Mouse (Mus musculus) adrenal gland, adult 8-10 months (tissue): ENCODE measurements around the gene Crat. TPM values are rescaled to one million over a fixed set of nuclear protein-coding genes. Genes with fewer than 3 reads are reported as not detected.
A peak's percentile ranks its signal among the peaks of the same experiment; 100 is the strongest.

Source experiments
- DNase-seq: peaks from one replicate; pipeline ENCODE4 v3.0.0; 2022
- total RNA-seq, 4 experiments: library from RNA; stranded (reverse); gene quantifications; 2 replicates each; pipeline ENCODE4 v1.2.4; 2022

The Crat gene
- 100 to 1,000 TPM in 1 of 4 experiments, 10 to 100 TPM in 3; 59.0 to 122 (median 95.3) TPM for total RNA-seq

DNA sequence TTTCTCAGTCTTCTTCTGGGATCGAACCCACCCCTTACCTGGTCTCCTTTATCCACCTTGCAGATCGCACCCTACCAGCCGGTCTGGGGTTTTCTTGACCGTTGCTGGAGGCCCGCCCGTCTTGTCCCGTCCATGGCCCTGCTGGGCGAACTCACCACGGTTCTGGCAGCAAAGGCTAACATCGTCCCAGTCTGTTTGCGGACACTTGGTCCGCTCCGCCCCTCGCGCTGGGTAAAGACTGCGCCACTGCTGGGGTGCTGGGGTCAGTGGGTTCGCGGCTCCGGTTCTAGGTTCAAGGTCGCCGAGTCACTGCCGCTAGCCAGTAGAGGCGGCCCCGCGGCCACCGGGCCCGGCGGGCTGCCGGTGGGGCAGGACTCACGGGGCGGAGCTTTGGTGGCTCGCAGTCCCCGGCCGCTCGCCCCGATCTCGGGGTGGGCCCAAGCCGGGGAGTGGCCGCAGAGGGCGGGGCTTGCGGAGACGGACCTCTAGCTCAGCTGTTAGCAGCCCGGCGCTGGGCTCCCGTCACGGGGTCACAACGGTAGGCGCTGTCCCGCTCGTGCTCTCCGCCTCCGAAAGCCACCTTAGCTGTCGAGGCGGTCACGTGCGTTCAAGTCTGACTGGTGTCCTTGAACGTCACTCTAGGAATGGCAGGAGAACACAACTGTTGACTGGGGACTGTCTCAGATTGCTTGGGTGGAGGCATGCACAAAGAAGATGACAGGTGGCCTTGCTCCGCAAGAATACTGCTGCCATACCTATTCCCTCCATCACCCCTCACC, at the start of gene Crat:
Gene Crat, minus strand, starts transcription at position 657 of the 779 bp plus-strand sequence.
- peak; percentile 94 for DNase-seq

DNA sequence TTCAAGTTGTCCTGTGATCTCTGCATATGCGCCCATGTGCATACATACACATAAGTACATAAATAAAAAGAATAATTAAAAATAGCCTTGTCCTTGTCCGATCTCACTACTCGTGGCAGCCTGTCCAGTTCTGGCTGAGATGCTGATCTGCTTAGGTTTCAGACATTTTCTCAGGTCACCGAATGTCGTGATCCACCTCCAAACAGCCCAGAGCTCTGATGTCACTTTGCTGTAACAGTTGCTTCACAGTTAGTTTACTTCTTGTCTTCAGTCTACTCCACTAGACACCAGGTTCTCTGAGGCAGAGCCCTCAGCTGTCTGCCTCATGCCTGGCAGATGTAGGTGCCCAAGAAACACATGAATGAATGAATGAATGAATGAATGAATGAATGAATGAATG, 48.8 kb upstream of the Crat start:
- no peak for DNase-seq

DNA sequence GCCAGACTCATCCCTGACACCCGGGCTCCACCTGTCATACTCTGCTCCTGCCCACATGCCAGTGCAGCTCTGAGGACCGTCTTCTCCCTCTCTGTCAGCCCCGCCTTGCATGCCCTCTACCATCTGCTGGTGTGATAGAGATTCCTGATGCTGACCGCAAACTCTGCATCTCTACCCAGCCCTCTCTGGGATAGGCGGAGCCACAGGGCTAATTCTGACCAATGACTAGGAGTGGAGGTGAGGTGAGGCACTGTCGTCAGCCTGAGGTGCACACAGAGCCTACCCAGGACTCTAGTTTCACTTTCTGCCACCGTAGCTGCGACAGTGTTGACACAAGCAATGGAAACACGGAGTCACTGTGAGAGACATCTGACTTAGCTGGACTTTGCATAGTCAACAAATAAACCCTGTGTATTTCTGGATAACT, 48.3 kb upstream of the Crat start:
- peak; percentile 80 for DNase-seq

DNA sequence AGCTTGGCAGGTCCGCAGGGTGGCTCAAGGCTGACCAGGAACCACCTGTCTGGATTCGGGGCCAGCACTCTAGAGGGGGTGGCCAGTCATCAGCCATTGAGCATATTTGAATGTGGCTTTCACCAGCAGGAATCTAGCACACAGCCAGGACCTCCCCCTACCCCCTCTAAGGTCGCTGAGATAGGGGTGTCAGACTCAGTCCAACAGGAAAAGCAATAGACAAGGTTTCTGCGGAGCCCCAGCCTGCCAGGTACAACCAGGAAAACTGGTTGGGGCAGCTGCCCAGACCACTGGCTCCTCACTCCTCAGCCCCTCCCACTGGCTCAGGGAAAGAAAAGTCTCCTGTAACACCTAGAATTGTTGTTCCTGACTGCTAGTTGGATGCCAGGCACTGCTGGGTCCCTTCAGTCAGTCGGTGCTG, 47.7 kb upstream of the Crat start:
- DNase-seq: no peak

DNA sequence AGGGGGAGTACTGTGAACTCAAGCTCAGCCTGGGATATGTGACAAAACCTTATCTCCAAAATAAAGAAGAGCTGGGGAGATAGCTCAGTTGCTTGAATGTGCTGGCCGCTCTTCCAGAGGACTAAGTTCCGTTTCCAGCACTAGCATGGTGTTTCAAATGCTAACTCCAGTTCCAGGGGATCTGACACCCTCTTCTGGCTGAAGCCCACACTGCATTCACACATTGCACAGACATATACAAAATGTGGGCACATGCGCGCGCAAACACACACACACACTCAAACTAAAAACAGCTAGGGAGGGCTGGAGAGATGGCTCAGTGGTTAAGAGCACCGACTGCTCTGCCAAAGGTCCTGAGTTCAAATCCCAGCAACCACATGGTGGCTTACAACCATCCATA, 43.6 kb upstream of the Crat start:
- no peak for DNase-seq

DNA sequence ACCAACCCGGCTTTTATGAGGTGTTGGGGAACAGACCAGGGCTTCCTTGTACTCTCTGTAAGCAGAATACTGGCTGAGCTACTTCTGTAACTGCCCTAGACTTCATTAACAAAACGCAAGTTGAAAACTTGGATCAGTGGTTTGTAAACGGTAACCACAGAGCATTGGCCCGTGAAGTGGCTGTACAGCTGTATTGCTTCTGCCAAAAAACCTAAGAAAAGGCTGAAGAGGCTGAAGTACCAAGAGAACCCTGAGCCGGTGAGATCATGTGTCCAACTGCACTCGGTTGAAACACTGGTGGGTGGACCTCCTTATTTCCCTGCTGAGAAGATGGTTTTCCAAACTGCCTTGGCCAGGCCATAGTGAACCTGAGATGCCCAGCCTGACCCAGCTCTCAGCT, 42.7 kb upstream of the Crat start:
- DNase-seq: no peak

DNA sequence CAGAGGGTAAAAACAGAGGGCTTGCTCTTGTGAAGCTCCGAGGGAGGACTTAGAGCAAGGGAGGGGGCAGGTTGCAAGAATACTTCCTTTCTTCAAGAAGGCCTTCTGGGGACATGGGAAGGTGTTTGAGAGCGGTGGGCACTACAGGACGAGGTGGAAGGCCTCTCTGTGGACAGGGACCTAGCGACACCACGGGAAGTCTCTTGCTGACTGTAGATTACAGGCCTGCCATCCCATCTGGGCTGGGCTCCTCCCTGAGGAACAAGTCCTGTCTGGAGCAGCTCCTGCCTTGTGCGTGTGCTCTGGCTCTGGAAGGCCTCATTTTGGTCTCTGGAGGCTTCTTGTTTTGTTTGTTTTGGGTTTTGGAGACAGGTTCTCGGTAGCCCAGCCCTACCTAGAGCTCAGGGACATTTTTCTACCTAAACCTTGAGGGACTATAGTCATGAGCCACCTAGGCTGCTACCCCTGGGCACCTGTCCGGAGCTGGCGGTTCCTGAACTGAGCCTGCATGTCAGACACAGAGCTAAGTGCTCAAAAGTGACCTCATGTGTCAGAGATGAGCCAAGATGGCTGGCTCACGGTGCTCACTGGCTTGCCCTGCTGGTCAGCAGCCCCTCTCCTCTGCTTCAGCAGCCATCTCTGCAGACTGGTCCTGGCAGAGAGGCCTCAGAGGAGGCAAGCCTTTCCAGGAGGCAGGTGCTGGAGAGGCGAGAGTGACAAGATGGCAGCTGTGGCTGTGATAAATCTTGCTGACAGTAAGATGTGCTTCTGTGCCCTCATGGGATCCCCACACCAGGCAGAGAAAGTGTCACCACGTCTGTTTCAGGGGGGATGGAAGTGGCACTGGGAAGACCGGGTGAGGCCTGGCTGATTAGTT, 40.7 kb upstream of the Crat start:
- DNase-seq: no peak

DNA sequence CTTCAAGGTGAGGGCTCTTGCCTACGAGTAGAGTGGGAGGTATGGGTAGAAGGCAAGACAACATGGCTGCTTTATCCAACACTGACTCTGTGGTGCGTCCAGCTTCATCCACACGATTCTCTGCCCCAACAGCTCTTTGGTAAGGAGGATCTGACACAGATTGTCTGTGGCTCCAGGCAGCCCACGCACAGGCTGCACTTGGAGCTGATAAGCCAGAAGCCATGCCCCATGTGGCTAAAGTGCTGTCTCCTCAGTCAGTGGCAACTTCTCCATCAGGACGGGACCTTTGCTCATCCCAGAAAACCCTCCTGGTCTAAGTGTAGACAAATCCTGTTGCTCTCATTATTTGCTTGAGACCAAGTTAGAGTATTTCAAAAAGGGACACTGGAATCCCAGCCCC, 39.0 kb upstream of the Crat start:
- DNase-seq: no peak

DNA sequence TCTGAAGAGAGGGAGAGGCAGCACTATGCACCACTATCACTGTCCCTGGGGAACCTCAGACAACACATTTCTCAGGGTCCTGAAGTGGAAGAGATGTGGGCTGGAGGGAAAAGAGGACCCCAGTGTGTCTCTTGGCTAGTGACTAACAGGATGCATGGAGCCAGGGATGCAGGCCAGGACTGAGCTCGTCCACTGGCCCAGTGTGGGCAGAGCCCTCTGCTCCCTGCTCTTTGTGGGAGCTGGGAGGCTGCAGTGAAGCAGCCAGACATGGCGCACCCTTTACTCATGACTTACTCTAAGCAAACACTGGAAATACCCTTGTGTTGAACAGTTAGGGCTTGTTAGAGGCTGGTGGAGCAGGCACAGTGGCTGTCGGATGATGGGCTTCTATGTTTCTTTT, 38.0 kb upstream of the Crat start:
- DNase-seq: no peak

DNA sequence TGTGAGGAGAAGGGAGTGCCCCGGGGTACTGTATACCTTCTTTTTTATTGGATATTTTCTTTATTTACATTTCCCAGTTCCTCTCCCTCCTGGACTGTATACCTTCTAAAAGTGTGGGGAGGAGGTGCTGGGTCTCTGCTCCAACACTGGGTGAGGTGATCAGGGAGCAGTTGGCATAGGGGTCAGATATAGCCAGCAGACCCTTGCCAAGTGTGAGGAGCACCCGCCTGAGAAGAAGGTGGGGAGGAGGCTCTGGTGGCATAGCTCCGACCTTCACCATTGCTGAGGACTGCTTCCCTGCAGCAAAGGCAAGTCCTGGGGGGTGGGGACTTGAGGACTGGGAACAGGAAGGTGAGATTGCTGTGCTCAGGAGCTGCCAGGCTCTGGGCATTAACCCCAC, 35.9 kb upstream of the Crat start:
- no peak for DNase-seq

DNA sequence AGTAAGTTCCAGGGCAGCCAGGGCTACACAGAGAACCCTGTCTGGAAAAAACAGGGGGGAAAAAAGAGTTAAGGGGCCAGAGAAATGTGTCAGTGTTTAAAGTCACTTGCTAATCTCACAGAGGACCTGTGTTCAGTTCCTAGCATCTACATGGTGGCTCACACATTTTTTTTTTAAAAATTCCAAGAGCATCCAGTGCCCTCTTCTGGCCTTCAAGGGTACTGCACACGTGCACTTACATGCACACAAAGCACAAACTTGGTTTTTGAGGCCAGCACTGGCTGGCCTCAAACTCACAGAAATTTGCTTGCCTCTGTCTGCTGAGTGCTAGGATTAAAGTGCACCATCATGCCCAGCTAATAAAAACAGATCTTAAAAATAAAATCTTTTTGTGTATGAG, 34.9 kb upstream of the Crat start:
- no peak for DNase-seq

DNA sequence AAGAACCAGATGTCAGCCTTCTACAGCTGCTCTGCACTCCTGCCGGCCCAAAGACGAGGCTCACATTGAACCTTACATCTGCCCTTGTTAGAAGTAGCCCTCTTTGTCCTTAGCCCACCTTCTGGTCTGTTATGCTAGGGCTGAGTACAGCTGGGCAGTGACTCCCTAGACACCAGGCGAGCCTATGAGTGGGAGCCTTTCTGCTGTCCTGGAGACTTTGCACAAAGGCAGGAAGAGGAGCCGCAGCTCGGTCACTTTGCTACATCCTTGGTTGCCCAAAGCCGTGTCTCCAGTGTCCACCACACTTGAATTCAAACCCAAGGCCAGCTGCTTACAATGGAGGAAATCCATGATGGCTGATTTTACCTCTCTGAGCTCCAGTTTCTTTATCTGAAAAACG, 32.8 kb upstream of the Crat start:
- DNase-seq: no peak

DNA sequence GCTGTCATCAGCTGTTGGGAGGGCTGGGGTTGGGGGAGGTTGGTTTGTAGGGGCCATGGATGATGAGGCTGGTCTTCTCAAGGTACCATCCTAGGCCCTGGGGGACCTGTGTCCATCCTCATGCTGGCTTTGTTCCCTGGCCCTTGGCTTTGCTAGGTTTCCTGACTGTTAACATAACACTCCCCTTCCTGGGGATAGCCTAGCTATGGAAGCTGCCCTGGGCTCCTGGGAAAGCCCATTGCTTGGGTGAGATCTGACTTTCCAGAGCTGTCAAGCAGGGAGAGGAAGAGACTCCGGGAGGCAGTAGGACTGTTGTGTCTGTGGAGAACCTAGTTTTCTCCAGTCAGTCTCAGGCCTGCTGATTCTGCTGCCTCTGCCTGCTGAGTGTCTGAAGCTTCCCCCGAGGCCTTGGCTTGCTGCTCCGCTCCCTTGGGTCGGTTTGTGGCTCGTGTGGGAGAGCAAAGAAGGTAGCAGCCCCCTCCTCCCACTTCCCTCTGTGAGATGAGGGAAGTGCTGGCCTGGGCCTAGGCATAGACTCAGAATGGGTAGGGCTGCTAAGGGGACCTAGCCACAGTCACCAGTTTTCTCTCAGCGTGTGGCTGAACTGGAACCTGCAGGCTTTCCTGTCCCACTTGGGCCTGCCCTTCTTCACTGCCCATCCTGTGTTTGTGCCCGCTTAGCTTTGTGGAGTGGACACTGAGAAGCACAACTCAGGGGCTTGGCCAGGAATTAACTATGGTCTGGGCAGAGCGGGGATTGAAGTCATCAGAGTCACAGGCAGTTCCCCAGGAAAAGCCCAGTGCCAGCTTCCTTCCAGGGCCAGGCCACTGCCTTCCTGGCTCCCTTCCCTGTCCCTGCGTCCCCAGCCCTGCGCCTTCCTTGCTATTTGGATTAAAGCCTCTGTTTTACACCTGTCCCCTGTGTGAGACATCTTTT, 31.5 kb upstream of the Crat start:
- DNase-seq: no peak

DNA sequence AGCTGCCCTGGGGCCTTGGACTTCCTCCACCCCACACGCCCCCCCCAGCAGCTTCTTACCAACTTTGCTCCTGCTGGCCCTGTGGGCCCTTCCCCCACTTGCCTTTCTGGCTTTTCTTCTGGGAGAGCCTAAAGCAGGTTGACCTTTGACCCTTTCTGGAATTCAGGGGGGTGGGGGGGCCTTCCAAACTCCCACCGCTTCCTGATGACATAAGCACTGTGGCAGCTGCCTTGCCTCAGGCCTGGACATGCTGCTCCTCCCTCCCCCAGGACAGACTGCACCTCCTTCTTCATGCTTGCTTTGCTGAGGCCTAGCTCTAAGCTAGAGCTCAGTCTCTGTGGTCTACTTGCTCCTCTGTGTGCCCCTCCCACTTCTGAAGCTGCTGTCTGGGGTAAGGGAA, 29.7 kb upstream of the Crat start:
- no peak for DNase-seq

DNA sequence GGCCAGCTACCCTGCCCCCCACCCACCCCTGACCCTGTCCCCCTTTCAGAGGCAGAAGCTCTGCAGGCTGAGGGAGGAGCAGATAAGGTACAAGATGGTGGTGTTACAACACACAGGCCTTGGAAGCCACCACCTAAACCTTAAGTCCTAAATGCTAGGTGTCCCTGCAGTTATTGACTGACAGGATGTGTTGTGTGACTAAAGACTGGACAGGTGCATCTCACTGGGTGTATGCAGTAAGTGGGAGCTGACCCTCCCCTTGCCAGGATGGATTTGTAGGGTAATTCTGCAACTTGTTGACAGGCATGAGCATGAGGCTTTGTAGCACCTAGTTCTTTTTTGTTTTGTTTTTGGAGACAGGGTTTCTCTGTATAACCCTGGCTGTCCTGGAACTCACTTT, 28.8 kb upstream of the Crat start:
- no peak for DNase-seq

DNA sequence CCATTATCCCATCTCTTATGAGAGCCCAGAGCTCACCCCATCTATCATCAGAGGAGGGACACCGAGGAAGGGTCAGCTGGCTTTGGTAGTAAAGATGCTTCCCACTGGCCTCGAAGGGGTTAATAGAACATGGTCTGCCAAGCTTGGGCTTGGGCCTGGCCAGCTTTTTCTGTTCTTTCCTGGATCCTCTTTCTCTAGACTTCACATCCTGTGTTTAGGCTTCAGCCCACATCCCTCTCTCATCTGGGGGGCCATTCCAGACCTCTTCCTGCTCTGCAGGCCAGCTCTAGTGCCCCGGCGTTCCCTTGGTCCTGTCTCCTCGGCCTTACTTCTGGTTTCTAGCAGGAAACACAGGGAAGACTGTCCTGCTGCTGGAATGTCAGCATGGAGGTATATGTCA, 28.4 kb upstream of the Crat start:
- no peak for DNase-seq

DNA sequence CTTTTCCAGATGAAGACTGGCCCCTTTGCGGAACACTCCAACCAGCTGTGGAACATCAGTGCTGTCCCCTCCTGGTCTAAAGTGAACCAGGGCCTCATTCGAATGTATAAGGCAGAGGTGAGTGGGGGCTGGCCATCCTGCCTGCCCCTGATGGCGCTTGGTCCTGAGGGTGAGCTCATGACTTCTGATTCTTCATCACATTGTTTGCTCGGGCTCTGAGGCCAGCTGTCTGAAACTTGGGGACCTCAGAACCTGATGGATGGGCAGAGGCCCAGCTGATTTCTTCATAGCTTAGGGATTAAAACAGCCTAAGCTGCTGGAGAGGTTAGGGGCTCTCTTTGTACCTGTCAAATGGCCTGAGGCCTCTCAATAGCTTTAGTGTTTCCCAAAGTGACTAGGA, 27.7 kb upstream of the Crat start:
- DNase-seq: no peak

DNA sequence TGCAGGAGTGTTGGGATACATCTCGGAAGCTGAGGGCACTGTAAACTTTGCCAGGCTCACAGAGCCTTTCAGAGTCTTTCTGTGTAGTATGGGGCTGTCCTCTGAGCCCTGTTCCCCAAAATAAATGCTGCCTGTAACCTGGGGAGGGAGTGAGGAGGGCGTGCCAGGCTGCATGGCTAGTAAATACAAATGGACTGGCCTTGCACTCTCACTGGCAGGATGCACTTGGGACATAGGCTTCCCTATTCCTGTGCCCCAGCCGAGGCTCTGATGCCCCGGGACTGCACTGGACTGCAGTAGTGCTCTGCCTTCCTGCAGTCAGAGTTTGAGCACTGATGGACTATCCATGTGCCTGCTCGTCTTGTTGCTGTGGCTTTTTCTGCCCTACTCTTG, 26.9 kb upstream of the Crat start:
- DNase-seq: no peak

DNA sequence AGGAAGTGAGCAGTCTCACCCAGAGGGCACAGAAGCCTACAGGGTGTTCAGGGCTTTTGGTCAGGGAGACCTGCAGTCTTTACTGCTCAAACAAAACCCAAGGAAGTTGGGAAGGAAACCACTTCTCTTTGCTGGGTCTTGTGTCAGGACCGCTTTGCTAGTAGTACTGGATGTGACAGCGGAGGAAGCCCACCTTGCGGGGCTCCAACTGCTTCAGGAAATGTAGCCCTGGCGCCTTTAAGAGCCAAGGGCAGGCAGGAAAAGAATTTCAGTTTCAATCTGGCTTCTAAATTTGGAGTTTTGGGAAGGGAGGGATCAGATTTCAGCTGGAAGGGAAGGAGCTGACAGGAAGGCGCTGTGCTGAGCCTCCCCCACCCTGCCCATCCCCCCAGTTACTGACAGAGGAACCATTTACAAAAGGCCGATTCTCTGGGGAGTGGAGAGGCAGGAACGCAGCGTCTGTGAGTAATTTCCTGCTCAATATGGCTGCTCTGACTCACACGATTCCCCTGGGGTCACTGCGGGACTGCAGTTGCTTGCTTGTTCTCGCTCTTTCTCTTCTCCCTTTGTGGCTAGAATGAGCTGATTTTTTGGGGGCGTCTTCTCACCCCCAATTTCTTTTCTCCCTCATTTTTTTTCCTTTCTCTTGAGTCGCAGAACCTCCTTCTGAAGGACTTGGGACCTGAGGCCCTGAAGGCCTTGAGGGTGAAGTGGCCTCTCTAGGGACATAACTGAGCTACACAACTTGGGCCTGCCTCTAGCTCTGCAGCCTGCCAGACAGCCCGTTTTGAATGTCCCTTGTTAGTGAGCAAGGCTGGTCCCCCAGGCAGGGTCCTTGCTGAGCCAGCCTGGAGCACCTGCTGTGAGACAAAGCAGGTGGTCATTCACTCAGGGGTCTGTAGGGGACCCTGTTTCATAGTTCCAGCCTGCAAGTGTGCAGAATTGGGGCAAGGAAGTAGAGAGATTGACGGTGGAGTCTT, 26.2 kb upstream of the Crat start:
- DNase-seq: peak; percentile 83

DNA sequence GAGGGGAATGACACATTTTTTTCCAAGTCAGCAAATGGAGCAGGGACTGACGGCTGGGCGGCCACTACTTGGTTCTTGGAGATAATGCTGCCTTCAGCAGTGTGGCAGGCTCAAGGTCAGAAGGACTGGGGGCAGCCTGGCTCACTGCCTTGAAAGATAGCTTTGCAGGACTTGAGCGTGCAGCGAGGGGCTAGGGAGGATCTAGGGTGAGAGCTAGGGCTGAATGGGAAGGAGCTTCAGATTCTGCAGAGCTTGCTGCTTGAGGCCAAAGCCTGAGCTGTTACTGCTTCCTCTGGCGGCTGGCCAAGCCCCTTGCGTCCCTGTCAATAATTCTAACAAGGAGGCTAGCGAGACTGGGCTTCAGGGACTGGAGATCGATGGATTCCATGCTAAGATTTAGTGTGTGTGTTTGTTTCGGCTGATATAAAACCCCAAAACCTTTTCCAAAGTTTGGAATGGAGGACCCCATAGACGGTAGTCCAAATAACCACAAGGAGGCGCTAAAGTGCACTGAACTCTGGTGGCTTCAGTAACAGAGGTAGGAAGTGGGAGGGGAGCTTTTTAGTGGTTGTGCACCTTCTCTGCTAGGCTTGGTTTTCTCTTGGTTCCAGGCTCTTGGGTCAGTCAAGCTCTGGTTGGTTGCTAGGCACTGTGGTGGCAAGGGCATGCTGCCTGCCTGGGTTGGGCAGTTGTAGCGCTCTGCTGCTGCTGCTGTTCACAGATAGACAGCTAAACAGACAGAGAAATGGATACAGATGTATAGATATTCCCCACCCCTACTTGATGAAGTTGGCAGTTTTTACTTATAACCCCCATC, 25.3 kb upstream of the Crat start:
- DNase-seq: peak; percentile 79
